Mouse (Mus musculus): ENCODE data around the gene Zfp784. TPM values are rescaled to one million over a fixed set of nuclear protein-coding genes. Genes with fewer than 3 reads are reported as not detected.

The Zfp784 gene
- total and polyA plus RNA-seq, 2 experiments from 2014 or later, result 4.3 to 5.0 TPM

DNA sequence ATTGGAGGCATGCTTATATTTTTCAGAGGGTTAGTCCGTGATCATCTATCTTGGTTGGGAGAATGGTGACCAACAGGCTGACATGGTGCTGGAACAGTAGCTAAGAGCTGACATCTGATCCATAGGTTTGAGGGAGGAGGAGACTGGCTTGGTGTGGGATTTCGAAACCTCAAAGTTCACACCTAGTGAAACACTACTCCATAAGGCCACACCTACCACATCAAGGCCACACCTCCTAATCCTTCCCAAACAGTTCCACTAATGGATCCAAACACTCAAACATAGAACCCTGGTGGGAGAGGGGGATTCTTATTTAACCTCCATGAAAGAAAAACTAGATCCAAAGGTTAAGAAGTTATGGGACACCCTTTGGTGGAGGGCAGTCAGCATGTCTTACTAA is 21.3 kb downstream of the Zfp784 start:
- Histone ChIP-seq H3K4me3 (ENCODE audit: low read depth, low read length) (no peak overlapping the region), H3K27me3 (ENCODE audit: insufficient read depth, low read length) (no peaks in the 10 kb centered on the region), H3K27ac (ENCODE audit: low read depth, low read length) (no peak overlapping the region), H3K4me1 (ENCODE audit: insufficient read depth, low read length) (peaks cover 7% of the 10 kb centered on the region; the same call in 1 of the 2 replicates), H3K4me2 (ENCODE audit: low read depth, low read length, poor library complexity, severe bottlenecking) (no peak overlapping the region), H3K9ac (replicated peaks; ENCODE audit: low read length, poor library complexity, severe bottlenecking) (no peak overlapping the region), H3K36me3 (ENCODE audit: insufficient read depth, low read length) (peaks cover 7% of the 10 kb centered on the region), H3K9me3 (ENCODE audit: low read length) (no peaks in the 10 kb centered on the region)
- TF ChIP-seq CTCF (IDR thresholded peaks at IDR 0.05), result no peak
- WGBS, result 96% methylated on average over 2 of the region's 2 CpGs
- DNase-seq (ENCODE audit: low spot score) (no peak), ATAC-seq (ENCODE audit: low FRiP score) (no peak)

DNA sequence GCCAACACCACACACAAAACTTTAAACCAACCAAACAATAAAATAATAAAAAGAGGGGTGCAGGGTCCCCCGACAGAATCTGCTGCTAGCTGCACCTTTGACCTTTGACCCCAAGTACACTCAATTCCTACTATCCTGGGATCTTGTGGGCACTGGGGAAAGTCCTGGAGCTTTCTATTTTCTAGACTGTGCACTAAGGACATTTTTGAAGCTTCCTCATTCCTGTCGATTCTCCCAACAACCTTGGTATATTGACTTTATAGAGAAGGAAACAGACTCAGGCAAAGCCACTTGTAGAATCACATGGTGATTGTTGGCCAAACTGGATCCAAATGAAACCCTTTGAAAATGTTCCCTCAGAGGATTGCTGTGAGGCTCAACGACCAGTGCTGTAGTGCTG is 22.2 kb downstream of the Zfp784 start:
- DNase-seq (ENCODE audit: low spot score), result no peak
- Histone ChIP-seq H3K4me3 (ENCODE audit: low read depth, low read length) (peak overlapping the region; percentile 85), H3K4me2 (ENCODE audit: low read depth, low read length, poor library complexity, severe bottlenecking) (peak overlapping the region; percentile 73), H3K9ac (replicated peaks; ENCODE audit: low read length, poor library complexity, severe bottlenecking) (peak overlapping the region; percentile 72; the same call in 1 of the 2 replicates), H3K4me1 (ENCODE audit: insufficient read depth, low read length) (peaks cover 1% of the 10 kb centered on the region; the same call in 1 of the 2 replicates), H3K27ac (ENCODE audit: low read depth, low read length) (peak overlapping the region; percentile 97), H3K27me3 (ENCODE audit: insufficient read depth, low read length) (no peaks in the 10 kb centered on the region), H3K36me3 (ENCODE audit: insufficient read depth, low read length) (peaks cover 15% of the 10 kb centered on the region), H3K9me3 (ENCODE audit: low read length) (no peaks in the 10 kb centered on the region)
- ATAC-seq (ENCODE audit: low FRiP score), result no peak
- TF ChIP-seq CTCF (IDR thresholded peaks at IDR 0.05), result no peak
- 53% methylated on average over 3 of the region's 3 CpGs for WGBS

DNA sequence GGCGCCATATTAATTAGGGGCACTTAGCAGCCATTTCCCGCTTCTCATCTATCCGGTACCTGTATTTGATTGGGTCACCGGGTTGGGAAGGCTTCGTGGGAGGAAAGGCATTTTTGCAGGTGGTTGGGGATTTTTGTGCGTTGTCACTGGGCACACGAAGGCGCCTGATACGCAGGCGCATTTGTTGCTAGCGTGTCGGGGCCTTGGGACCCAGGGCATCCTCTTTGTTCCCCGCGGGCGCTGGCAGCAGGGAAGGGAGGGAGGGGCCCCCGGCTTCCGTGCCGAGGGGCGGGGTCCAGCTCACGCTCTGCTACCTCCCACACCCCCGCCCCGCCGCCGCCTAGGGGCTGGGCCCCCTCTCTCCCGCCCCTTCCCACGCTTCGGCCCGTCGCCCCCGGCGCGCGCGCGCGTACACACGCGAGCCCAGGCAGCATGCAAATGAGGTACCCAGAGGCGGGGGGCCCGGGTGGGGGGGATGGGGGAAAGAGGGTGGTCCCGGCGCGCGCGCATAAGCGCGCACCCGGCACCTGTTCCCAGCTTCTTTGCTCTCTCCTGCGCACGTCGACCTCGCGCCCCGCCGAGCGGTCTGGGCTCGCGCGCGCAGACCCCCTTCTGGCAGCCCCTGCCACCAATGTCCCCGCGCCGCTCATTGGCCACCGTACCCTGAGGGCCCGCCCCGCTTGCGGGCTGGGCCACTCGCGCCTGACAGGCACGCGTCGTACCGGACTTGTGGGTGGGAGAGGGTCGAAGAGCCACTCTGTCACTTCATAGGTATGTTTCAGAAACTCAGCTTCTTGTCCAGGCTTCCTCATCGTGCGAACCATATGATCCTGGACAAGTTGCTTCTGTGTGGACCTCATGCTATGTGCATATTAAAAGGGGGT is 22.9 kb downstream of the Zfp784 start, which contains the start of gene Gm44973:
TSS of gene Gm44973 (plus strand) at position 379 of the 884 bp plus-strand sequence.
- no peaks in the 10 kb centered on the region for H3K27me3 ChIP-seq (ENCODE audit: insufficient read depth, low read length)
- peak within 1 kb of the TSS; percentile 97 for H3K27ac ChIP-seq (ENCODE audit: low read depth, low read length)
- peak within 1 kb of the TSS; percentile 92 for H3K9ac ChIP-seq (replicated peaks; ENCODE audit: low read length, poor library complexity, severe bottlenecking)
- WGBS, result under 1% methylated on average over 58 of the region's 76 CpGs
- H3K4me2 ChIP-seq (ENCODE audit: low read depth, low read length, poor library complexity, severe bottlenecking), result peak within 1 kb of the TSS; percentile 73
- DNase-seq (ENCODE audit: low spot score) (peak; percentile 97), ATAC-seq (ENCODE audit: low FRiP score) (peak; percentile 85)
- no peaks in the 10 kb centered on the region for H3K4me1 ChIP-seq (ENCODE audit: insufficient read depth, low read length)
- no peak for TF ChIP-seq CTCF (IDR thresholded peaks at IDR 0.05)
- H3K36me3 ChIP-seq (ENCODE audit: insufficient read depth, low read length), result peaks cover 20% of the 10 kb centered on the region
- no peaks in the 10 kb centered on the region for H3K9me3 ChIP-seq (ENCODE audit: low read length)
- peak within 1 kb of the TSS; percentile 85 for H3K4me3 ChIP-seq (ENCODE audit: low read depth, low read length)

DNA sequence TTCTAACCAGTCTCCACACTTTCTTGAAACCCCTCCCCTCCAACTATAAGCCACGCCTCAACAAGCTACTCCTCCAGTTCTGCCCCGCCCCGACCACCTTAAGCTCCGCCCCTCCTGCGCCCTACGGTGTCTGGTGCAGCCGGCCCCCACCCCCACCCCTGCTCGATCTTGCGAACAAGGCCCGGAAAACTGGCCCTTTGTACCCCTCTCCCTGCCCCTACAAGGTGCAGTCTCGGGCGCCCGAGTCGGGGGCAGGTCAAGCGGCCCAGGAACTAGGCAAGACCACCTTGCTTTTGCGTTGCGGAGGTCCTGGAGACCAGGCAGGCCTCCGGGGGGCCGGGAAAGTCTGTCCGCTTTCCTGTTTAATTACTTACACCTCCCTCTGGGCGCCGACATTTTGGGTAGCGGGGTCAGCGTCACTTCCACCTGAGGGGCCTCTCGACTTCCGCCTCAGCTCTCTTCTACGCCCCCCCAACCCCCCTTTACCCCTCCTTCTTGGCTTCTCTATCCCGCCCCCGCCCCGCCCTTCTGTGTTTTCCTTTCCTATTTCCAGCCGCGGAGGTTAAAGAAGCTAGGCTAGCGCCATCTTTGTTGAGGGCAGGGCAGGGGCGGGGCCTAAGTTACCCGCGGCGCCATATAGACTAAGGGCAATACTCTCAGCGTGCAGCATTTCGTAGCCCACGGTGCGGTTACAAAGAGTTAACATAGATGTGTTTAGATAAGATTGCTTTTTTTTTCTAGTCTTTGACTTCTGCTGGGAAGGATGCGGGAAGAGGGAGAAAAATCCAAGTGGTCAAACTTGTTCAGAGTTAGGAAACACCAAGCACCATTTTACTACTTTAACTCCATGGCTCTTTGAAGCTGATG is 23.8 kb downstream of the Zfp784 start, which contains the start of the genes Zfp524 and Fiz1:
TSS of gene Zfp524 (plus strand) at position 165 of the 867 bp plus-strand sequence.
TSS of gene Fiz1 (minus strand) at position 447 of the 867 bp plus-strand sequence.
- ATAC-seq (ENCODE audit: low FRiP score) (peak; percentile 86), DNase-seq (ENCODE audit: low spot score) (peak; percentile 98)
- under 1% methylated on average over 40 of the region's 42 CpGs for WGBS
- Histone ChIP-seq H3K27ac (ENCODE audit: low read depth, low read length) (peak within 1 kb of the TSS; percentile 97), H3K4me2 (ENCODE audit: low read depth, low read length, poor library complexity, severe bottlenecking) (peak within 1 kb of the TSS; percentile 73), H3K4me1 (ENCODE audit: insufficient read depth, low read length) (no peaks in the 10 kb centered on the region), H3K27me3 (ENCODE audit: insufficient read depth, low read length) (no peaks in the 10 kb centered on the region), H3K4me3 (ENCODE audit: low read depth, low read length) (peak within 1 kb of the TSS; percentile 85), H3K36me3 (ENCODE audit: insufficient read depth, low read length) (peaks cover 27% of the 10 kb centered on the region), H3K9ac (replicated peaks; ENCODE audit: low read length, poor library complexity, severe bottlenecking) (peak within 1 kb of the TSS; percentile 92), H3K9me3 (ENCODE audit: low read length) (no peaks in the 10 kb centered on the region)
- no peak for TF ChIP-seq CTCF (IDR thresholded peaks at IDR 0.05)

DNA sequence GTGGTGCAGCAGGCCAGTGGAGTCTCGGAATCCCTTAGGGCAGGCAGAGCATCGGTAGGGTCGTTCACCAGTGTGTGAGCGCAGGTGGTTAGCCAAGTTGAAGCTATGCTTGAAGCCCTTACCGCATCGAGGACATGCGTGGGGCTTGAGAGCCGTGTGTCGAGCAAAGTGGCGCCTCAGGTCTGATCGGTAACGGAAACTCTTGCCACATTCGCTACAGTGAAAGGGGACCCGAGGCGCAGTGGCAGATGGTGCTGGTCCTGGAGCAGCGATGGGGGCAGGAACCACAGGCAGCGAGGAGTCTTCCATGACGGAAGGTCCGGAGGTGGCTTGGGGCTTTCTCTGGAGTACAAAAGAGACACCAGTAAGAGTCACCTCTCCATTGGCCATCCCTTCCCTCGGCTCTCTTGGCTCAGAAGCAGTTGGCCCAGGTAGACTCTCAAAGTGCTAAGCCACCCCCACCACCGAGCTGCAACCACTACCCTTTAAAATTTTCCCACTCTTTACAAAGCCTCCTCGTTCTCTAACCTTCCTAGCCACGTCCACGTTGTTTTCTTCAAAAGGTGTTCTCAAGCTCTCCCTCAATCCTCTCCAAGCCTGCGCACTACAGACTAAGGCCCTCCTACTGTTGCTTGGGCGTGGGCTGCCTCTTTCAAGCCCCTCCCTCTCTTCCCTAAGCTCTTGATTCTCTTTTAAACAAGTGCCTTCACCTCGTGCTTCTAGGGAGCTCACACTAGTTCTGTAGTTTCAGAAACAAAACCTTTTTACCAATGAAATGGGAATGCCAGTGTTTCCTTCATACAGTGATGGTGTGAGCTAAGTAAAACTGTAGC is 25.3 kb downstream of the Zfp784 start:
- Histone ChIP-seq H3K9ac (replicated peaks; ENCODE audit: low read length, poor library complexity, severe bottlenecking) (no peak overlapping the region), H3K4me2 (ENCODE audit: low read depth, low read length, poor library complexity, severe bottlenecking) (no peak overlapping the region), H3K27me3 (ENCODE audit: insufficient read depth, low read length) (no peaks in the 10 kb centered on the region), H3K4me1 (ENCODE audit: insufficient read depth, low read length) (no peaks in the 10 kb centered on the region), H3K27ac (ENCODE audit: low read depth, low read length) (no peak overlapping the region), H3K4me3 (ENCODE audit: low read depth, low read length) (no peak overlapping the region), H3K36me3 (ENCODE audit: insufficient read depth, low read length) (peaks cover 43% of the 10 kb centered on the region), H3K9me3 (ENCODE audit: low read length) (no peaks in the 10 kb centered on the region)
- no peak for TF ChIP-seq CTCF (IDR thresholded peaks at IDR 0.05)
- 92% methylated on average over 27 of the region's 27 CpGs for WGBS
- DNase-seq (ENCODE audit: low spot score) (no peak), ATAC-seq (ENCODE audit: low FRiP score) (no peak)
